Mouse (Mus musculus): Measurements from ENCODE around the gene Tmem178.
"Not testable (repeated sequence)": the region's sequence is repeated elsewhere in the genome, so short reads cannot be mapped to it uniquely, and the experiment has no call there.

Gene Tmem178

DNA sequence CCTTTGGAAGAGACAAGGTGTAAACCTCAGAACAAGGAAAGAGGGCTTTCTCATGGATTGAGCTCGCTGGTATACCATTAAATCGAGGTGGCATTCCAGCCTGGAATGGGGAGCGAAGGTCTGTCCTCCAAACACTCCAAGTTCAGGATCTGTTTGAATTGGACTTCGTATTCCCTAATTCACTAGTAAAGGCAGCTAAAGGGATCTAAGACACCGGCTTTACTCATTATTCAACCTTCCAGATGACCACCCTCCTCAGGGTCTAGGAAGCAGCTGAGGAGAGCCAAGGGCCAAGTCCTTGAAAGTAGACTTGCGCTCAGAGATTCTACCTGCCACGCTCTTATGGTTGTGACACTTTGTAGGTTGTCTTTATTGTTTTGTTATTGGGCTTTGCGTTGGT lies 1.1 kb downstream of the Tmem178 start:
- not testable (repeated sequence) for DNase-seq

- no peak for DNase-seq
These were observed 1.9 kb downstream of the Tmem178 start for GRCm38 (mm10) chr17:80946091-80946885.

DNA sequence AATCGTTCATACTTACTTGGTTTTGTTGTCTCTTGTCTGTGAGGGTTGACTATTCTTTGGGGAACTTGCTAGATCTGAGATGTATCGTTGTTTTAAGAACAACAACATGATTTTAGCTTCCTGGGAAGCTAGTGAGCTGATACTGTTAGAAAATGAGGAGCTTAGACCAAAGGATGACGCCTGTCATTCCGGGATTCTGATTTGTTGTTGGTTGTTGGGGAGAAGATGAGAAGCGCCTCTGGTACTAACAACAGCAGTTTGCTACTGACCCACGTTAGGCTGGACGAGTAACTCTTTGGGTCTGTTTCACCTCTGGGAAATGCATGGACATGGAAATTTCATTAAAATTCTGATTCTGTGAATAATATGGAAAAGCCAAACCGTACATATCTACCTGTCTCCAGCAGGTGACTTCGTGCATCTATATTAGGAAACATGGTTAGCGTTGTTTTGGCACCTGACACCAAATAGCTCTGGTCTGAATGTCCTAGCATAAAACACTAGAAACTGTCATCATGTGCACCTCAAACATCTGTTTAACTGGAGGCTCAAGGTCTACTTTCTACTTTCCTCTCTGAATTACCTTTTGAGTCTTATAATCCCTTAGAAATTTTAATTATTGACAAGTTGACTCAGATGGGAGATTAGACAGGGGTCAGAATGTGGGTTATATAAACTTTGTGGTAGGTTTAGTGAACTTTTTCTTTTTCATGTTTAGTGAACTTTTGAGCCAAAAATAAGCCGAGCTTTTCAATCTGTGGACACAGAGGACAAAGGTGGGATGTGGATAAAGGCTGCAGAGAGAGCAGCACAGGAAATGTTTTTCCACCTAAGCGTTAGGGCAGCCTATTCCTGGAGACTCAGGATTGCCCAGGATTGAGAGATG lies 2.9 kb downstream of the Tmem178 start:
- no peak for DNase-seq

GRCm38 (mm10) chr17:80949382-80949781 lies 5.0 kb downstream of the Tmem178 start:
- DNase-seq, result no peak

- no peak for DNase-seq
These were observed 5.5 kb downstream of the Tmem178 start for GRCm38 (mm10) chr17:80949895-80950294.

- no peak for DNase-seq
These were observed 7.9 kb downstream of the Tmem178 start for GRCm38 (mm10) chr17:80952305-80952704.

DNA sequence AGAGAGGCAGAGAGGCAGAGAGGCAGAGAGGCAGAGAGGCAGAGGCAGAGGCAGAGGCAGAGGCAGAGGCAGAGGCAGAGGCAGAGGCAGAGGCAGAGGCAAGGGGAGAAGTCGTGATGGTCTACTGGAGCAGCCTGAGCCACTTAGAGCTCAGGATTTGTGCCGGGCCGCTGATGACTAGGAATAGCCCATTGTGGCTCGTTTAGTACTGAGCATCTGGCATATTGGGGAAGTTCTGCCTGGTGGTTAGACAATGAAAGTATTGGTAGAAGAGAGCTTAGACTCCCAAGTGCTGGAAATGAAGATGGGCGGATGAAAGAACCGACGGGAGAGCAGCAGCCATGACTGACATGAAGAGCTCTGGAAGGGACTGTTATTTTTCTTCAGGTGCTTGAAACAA lies 11.0 kb downstream of the Tmem178 start:
- DNase-seq, result no peak

DNA sequence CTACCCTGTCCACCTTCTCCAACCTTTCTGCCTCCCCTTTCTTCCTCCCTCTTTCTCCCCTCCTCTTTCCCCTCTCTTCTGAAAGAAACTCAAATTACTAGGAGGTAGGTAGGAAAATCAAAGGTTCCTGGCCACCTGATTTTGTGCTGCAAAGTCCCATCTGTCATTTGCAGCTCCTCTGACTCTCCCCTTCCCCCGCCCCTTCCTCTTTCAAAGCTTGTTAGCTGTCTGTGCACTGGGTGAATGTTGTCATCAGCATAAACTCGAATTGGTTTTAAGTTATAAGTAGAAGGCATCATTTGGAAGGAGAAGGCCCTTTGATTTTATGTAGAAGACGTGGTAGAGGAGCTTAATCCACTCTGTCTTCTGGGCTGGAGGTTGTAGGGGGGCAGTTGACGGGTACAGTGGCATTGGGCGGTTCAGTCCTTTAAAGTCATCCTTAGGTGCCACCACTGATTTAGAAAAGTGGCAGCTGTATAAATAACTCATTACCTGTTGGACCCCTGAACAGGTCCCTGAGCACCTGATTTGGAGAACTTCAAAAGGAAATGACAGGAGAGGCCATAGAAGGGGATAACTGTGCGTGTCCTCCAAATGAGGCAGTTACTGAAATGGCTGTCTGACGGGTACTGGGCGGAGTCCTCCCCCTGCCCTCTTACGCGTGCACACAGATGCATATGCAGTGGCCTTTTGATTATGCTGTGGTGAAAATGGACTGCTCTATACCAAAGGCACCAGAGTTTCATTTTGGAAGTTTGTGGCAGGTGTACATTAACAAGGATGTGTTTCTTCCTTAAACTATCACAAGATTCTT lies 11.8 kb downstream of the Tmem178 start:
- DNase-seq, result no peak

GRCm38 (mm10) chr17:80958332-80958731 lies 13.9 kb downstream of the Tmem178 start:
- no peak for DNase-seq

GRCm38 (mm10) chr17:80959840-80960239 lies 15.4 kb downstream of the Tmem178 start:
- DNase-seq, result no peak

DNA sequence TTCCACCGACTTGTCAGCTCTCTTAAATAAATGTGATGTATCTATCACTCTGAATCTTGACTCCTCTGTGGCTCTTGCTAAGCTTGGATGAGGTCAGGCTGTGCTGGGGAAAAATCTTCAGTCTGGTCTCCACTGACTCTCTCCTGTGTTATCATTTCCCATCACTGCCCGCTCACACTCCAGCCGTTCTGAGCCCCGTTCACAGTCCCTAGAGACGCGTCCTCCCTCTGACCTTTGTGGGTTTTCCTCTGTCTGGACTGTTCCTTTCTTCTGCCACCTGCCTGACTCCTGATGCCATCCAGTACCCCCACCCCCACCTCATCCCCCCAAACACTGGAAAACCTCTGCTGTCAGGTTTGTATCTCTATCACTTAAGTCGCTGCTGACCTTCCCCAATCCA lies 23.0 kb downstream of the Tmem178 start:
- DNase-seq, result no peak

GRCm38 (mm10) chr17:80969643-80970619 lies 25.5 kb downstream of the Tmem178 start:
- DNase-seq, result peak; percentile 79

- no peak for DNase-seq
These were observed 26.3 kb downstream of the Tmem178 start for GRCm38 (mm10) chr17:80970716-80971115.

GRCm38 (mm10) chr17:80972891-80973290 lies 28.5 kb downstream of the Tmem178 start:
- no peak for DNase-seq

- no peak for DNase-seq
These were observed 32.8 kb downstream of the Tmem178 start for GRCm38 (mm10) chr17:80977245-80977644.

DNA sequence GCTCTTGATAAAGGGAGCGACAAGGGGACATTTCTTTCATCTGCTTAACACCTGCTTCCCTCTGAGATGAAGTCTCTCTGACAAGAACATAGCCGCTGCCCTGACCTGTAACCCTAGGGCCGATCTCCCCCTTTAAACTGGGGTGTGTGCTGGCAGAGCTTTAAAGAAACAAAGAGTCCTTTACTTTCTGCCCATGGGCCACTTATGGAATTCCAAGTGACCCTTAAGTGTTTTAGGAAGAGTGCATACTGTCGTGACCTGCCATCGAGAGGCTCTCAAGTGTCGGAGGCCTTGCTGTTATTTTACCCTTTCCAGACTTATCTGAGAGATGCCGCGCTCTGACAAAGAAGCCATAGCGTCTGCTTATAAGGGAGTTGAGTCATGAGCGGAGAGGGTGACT lies 35.7 kb downstream of the Tmem178 start:
- DNase-seq, result peak; percentile 31

GRCm38 (mm10) chr17:80981721-80982411 lies 37.4 kb downstream of the Tmem178 start:
- DNase-seq, result peak; percentile 47

DNA sequence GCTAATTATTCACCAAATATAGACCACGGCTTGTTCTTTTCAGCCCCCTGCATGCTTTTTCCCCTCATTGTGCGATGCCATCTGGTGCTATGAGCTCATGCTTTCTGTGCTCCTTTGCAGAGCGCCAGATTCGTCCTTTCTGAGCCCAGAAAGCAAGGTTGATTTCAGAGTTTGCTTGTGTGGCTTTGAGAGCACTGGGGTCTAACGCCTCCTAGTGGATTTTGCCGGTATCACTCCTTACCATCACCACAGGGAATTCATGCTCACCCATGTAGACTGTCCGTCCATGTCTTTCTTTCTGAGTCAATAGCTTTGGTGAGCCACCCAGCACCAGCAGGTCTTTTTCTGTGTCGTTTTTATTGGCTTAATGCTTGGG lies 38.0 kb downstream of the Tmem178 start:
- DNase-seq, result peak; percentile 90

DNA sequence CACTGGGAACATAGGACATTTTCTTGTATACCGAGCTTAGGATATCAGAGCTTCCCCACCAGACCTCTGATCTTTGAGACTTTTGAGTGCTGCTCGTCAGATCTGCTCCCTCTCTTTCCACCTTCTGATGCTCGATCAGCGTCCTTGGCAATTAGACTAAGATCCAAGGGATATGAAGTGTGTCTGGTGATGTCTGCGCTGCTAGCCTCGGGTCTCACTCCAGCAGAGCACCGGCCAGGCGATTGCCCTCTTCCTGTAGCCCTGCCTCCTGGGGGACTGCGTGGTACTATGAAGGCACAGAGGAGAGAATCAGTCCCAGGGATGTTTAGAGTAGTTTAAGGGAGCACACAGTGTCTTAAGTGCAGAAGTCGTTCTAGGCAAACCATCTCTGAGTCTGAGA lies 38.5 kb downstream of the Tmem178 start:
- no peak for DNase-seq

DNA sequence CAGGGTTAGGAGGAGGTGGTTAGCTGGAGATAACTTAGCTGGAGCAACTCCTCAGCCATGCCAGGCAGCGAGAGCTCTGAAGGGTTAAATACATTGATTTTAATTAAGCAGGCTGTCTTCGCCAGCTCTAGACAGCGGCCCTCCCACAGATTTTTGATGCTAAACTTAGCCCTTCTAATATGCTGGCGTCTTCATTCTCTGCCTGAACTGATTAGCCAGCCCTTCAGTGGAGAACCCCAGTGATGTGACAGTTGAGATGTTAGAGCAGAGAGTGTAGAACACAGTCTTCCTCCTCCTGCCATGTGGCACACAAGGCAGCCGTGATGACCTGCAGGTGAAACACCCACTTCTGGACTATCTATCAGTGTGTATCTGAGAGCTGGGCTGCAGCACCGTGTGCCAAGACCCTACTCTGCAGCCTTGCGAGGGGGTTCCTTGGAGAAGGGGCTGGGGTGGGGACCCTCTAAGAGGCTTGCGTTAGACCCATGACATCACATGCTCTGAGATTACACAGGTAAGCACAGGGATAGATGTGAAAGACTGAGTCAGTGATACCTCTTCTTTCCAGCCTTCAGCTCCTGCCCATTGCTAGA lies 47.2 kb downstream of the Tmem178 start:
- DNase-seq, result no peak

- peak; percentile 71 for DNase-seq
These were observed 52.8 kb downstream of the Tmem178 start for GRCm38 (mm10) chr17:80997226-80997625.
